In the genomic region with DNA sequence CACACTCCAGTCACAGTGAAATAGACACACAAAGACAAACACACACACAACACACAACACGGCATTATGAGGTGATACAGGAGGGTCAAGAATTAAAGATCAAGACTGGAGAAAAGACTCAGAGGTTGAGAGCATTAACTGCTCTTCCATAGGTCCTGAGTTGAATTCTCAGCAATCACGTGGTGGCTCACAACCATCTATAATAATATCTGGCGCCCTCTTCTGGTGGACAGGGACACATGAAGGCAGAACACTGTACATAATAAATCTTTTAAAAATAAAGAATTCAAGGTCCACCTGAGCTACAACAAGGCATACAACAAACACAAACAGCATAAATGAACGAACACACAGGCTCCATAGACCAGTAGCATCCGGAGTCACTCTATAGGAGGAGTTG, we compare ENCODE assay signal across 9 mouse cellular contexts. TPM values are rescaled to one million over a fixed set of nuclear protein-coding genes. Genes with fewer than 3 reads are reported as not detected.
DNase-seq lines count a peak whose midpoint lies in the region; ATAC-seq and TF ChIP-seq lines count a peak whose summit lies in the region.
"Had no signal": no experiment of that assay in that cellular context is flagged by ENCODE, and none has a peak within 500 bp of the region (broad histone marks: within the 10 kb centered on the region; RNA-seq: fewer than 3 reads in every experiment).

No protein-coding gene starts in this region.

- H3K27me3 ChIP-seq in kidney, postnatal 0 days (ENCODE audit: insufficient read depth, low read length), result no peaks in the 10 kb centered on the region

- H3K4me3 ChIP-seq in kidney, postnatal 0 days (replicated peaks; ENCODE audit: low read depth, low read length), result no peak overlapping the region
- H3K4me3 ChIP-seq: heart, embryonic 15.5 days had no signal

- peaks cover 9% of the 10 kb centered on the region; the same call in 1 of the 2 replicates for H3K36me3 ChIP-seq in kidney, postnatal 0 days (ENCODE audit: insufficient read depth, low read length)

- no peak overlapping the region for H3K4me2 ChIP-seq in kidney, postnatal 0 days (ENCODE audit: low read length)
- H3K4me2 ChIP-seq: heart, embryonic 15.5 days had no signal

- peak; percentile 67 for DNase-seq in thymus, postnatal 0 days (ENCODE audit: low spot score)
- DNase-seq in thymus, postnatal 36 days, result no peak
- DNase-seq in embryo, embryonic 10.5 days (ENCODE audit: low spot score), result peak; percentile 64
- DNase-seq in kidney, postnatal 0 days (ENCODE audit: low spot score), result peak; percentile 74
- no peak for DNase-seq in urinary bladder, adult 2 months (ENCODE audit: low spot score)
- DNase-seq in gastrocnemius, postnatal 4 days (ENCODE audit: low spot score in 2 of 2), result no peak
- no peak for DNase-seq in cerebellum, adult 9-11 months

- peak; percentile 55 for ATAC-seq in kidney, postnatal 0 days (replicated peaks; ENCODE audit: low FRiP score, low read depth)
- ATAC-seq in monocyte, adult 5-6 weeks (replicated peaks; ENCODE audit: insufficient number of reproducible peaks, low FRiP score, low TSS enrichment, poor library complexity, severe bottlenecking), result 0 out of 2 replicates have a peak, but pooled peaks have one; percentile 29

- H3K4me1 ChIP-seq in kidney, postnatal 0 days (replicated peaks; ENCODE audit: insufficient read depth, low read length), result no peaks in the 10 kb centered on the region
- H3K4me1 ChIP-seq: heart, embryonic 15.5 days had no signal

- H3K9ac ChIP-seq in kidney, postnatal 0 days (ENCODE audit: low read depth, low read length), result no peak overlapping the region
- H3K9ac ChIP-seq: heart, embryonic 15.5 days had no signal

- TF ChIP-seq CTCF in kidney, postnatal 0 days (IDR thresholded peaks at IDR 0.05; ENCODE audit: low read depth), result peak; percentile 56; the same call in 1 of the 2 replicates

- H3K9me3 ChIP-seq in kidney, postnatal 0 days (replicated peaks; ENCODE audit: low read length), result no peaks in the 10 kb centered on the region
- H3K9me3 ChIP-seq: heart, embryonic 15.5 days had no signal

- no peak overlapping the region for H3K27ac ChIP-seq in kidney, postnatal 0 days
- H3K27ac ChIP-seq: heart, embryonic 15.5 days had no signal

- WGBS in kidney, postnatal 0 days, result 32% methylated on average over 5 of the region's 5 CpGs

RNA-seq across cellular contexts. Expression of gene Rps18, which starts 13.1 kb away (rescaled TPM):
- polyA plus RNA-seq in thymus, postnatal 0 days (2015; fragmentation: Nextera tagmentation; extraction: Ambion mirVana), result 2,265 and 2,338 TPM in 2 replicates
- 2,059 and 2,304 TPM in 2 replicates for polyA plus RNA-seq in kidney, postnatal 0 days (2015; fragmentation: Nextera tagmentation; extraction: Ambion mirVana)
- total RNA-seq in monocyte, adult 5-6 weeks (2017), result 765 to 894 TPM (median 817 TPM) in 3 replicates
- 1,060 and 1,160 TPM in 2 replicates for polyA plus RNA-seq in urinary bladder, adult 2 months (2012; rRNA removed)
- total RNA-seq in gastrocnemius, postnatal 4 days (2021), result 100 to 1,000 TPM; 863 to 945 TPM

RNA-seq across cellular contexts. Expression of gene Vps52, which starts 13.3 kb away (rescaled TPM):
- polyA plus RNA-seq in thymus, postnatal 0 days (2015; fragmentation: Nextera tagmentation; extraction: Ambion mirVana), result 43.6 and 46.1 TPM in 2 replicates
- polyA plus RNA-seq in kidney, postnatal 0 days (2015; fragmentation: Nextera tagmentation; extraction: Ambion mirVana), result 37.7 and 40.7 TPM in 2 replicates
- 16.8 to 32.7 TPM (median 25.1 TPM) in 3 replicates for total RNA-seq in monocyte, adult 5-6 weeks (2017)
- polyA plus RNA-seq in urinary bladder, adult 2 months (2012; rRNA removed), result 39.3 and 39.7 TPM in 2 replicates
- 10 to 100 TPM; 37.4 to 38.6 TPM for total RNA-seq in gastrocnemius, postnatal 4 days (2021)

RNA-seq across cellular contexts. Expression of gene B3galt4, which starts 17.6 kb away (rescaled TPM):
- 13.3 and 15.8 TPM in 2 replicates for polyA plus RNA-seq in thymus, postnatal 0 days (2015; fragmentation: Nextera tagmentation; extraction: Ambion mirVana)
- 6.7 and 8.1 TPM in 2 replicates for polyA plus RNA-seq in kidney, postnatal 0 days (2015; fragmentation: Nextera tagmentation; extraction: Ambion mirVana)
- 2.6 to 4.6 TPM (median 3.5 TPM) in 3 replicates for total RNA-seq in monocyte, adult 5-6 weeks (2017)
- polyA plus RNA-seq in urinary bladder, adult 2 months (2012; rRNA removed), result 7.7 TPM in 2 replicates
- total RNA-seq in gastrocnemius, postnatal 4 days (2021), result 1 to 10 TPM; 3.8 to 4.5 TPM

RNA-seq across cellular contexts. Expression of gene Wdr46, which starts 28.5 kb away (rescaled TPM):
- 20.6 and 25.5 TPM in 2 replicates for polyA plus RNA-seq in thymus, postnatal 0 days (2015; fragmentation: Nextera tagmentation; extraction: Ambion mirVana)
- polyA plus RNA-seq in kidney, postnatal 0 days (2015; fragmentation: Nextera tagmentation; extraction: Ambion mirVana), result 20.1 and 20.3 TPM in 2 replicates
- total RNA-seq in monocyte, adult 5-6 weeks (2017), result 11.1 to 17.8 TPM (median 16.3 TPM) in 3 replicates
- 15.8 and 17.2 TPM in 2 replicates for polyA plus RNA-seq in urinary bladder, adult 2 months (2012; rRNA removed)
- total RNA-seq in gastrocnemius, postnatal 4 days (2021), result 10 to 100 TPM; 18.8 to 20.0 TPM

RNA-seq across cellular contexts. Expression of gene Pfdn6, which starts 28.8 kb away (rescaled TPM):
- 218 and 225 TPM in 2 replicates for polyA plus RNA-seq in thymus, postnatal 0 days (2015; fragmentation: Nextera tagmentation; extraction: Ambion mirVana)
- polyA plus RNA-seq in kidney, postnatal 0 days (2015; fragmentation: Nextera tagmentation; extraction: Ambion mirVana), result 147 and 150 TPM in 2 replicates
- total RNA-seq in monocyte, adult 5-6 weeks (2017), result 88.1 to 107 TPM (median 98.7 TPM) in 3 replicates
- 86.5 and 87.2 TPM in 2 replicates for polyA plus RNA-seq in urinary bladder, adult 2 months (2012; rRNA removed)
- total RNA-seq in gastrocnemius, postnatal 4 days (2021), result 10 to 100 TPM; 73.2 to 74.5 TPM

Comparison
In these comparisons a context has a peak if more than half of its experiments do, and no peak if none do; other contexts are left out.
1. DNase-seq: peak in thymus, postnatal 0 days (single experiment), embryo, embryonic 10.5 days (single experiment) and kidney, postnatal 0 days (single experiment); none in thymus, postnatal 36 days (0 of 2), urinary bladder, adult 2 months (single experiment), gastrocnemius, postnatal 4 days (0 of 2) and cerebellum, adult 9-11 months (single experiment).